Mouse (Mus musculus) lung, adult 2 months (tissue): ENCODE measurements around the gene L1td1. TPM values are rescaled to one million over a fixed set of nuclear protein-coding genes. Genes with fewer than 3 reads are reported as not detected.

Experiments used
- DNase-seq: peaks from one replicate; pipeline ENCODE4 v3.0.0; 2022
- H3K4me1 ChIP-seq: fragments of 200-500 bp; 2 replicates; pipeline ENCODE4 v1.6.1; 2011; ENCODE audit warnings: low read length; ENCODE audit not compliant: control insufficient read depth, insufficient read depth
- H3K4me3 ChIP-seq: fragments of 200-500 bp; replicated peaks from 2 replicates; pipeline ENCODE3; 2011; ENCODE audit warnings: low read depth, mild to moderate bottlenecking, control low read depth, low read length; ENCODE audit errors: extremely low read depth
- CTCF ChIP-seq: fragments of 200-500 bp; IDR thresholded peaks from 2 replicates; pipeline ENCODE4 v1.5.1; 2011; ENCODE audit warnings: mild to moderate bottlenecking, low read length, control low read depth; ENCODE audit not compliant: insufficient read depth
- POLR2A ChIP-seq: fragments of 200-500 bp; IDR thresholded peaks from 2 replicates; pipeline ENCODE4 v1.6.1; 2011; ENCODE audit warnings: low read depth, mild to moderate bottlenecking, control low read depth, low read length, borderline replicate concordance; ENCODE audit errors: extremely low read depth
- WGBS: fragments of 180-500 bp; shearing (Covaris S2); methylation state at CpG from one replicate; pipeline ENCODE4 v1.1.7; 2018; 5-methylcytosine and 5-hydroxymethylcytosine counted together
- polyA plus RNA-seq: library from polyadenylated mRNA; depleted of rRNA; stranded (reverse); fragments of >200 nt; gene quantifications from 2 replicates; pipeline ENCODE4 v1.2.3, GENCODE M21; 2012

The L1td1 gene
- polyA plus RNA-seq, 1 experiment = 0.13 TPM

GRCm38 (mm10) chr4:98728716-98729115, 2.2 kb downstream of the L1td1 start:
- no peaks in the 10 kb centered on the region; the same call in 1 of the 2 replicates for H3K4me1 ChIP-seq
- DNase-seq = no peak
- no peak overlapping the region for H3K4me3 ChIP-seq
- WGBS = 56% methylated on average over 7 of the region's 7 CpGs
- no peak for TF ChIP-seq CTCF
- TF ChIP-seq POLR2A = no peak

- 89% methylated on average over 16 of the region's 16 CpGs for WGBS
- TF ChIP-seq CTCF (no peak), POLR2A (no peak)
- no peak for DNase-seq
- H3K4me3 ChIP-seq = no peak overlapping the region
- no peaks in the 10 kb centered on the region for H3K4me1 ChIP-seq
Observed at GRCm38 (mm10) chr4:98733660-98734059, 7.1 kb downstream of the L1td1 start.

GRCm38 (mm10) chr4:98739753-98740152, 13.2 kb downstream of the L1td1 start:
- Histone ChIP-seq H3K4me1 (no peaks in the 10 kb centered on the region; the same call in 1 of the 2 replicates), H3K4me3 (no peak overlapping the region)
- 19% methylated on average over 2 of the region's 2 CpGs for WGBS
- DNase-seq = no peak
- TF ChIP-seq CTCF = no peak
- no peak for TF ChIP-seq POLR2A

GRCm38 (mm10) chr4:98743209-98743905, 16.8 kb downstream of the L1td1 start:
- H3K4me1 ChIP-seq = no peaks in the 10 kb centered on the region; the same call in 1 of the 2 replicates
- 53% methylated on average over 3 of the region's 3 CpGs for WGBS
- DNase-seq = no peak
- H3K4me3 ChIP-seq = no peak overlapping the region
- TF ChIP-seq CTCF = no peak
- TF ChIP-seq POLR2A = no peak

GRCm38 (mm10) chr4:98743906-98744210, 17.3 kb downstream of the L1td1 start:
- DNase-seq = no peak
- no peak overlapping the region for H3K4me3 ChIP-seq
- 27% methylated on average over 7 of the region's 7 CpGs for WGBS
- H3K4me1 ChIP-seq = no peaks in the 10 kb centered on the region; the same call in 1 of the 2 replicates
- TF ChIP-seq POLR2A (no peak), CTCF (no peak)

GRCm38 (mm10) chr4:98754456-98754855, 27.9 kb downstream of the L1td1 start:
- 83% methylated on average over 4 of the region's 4 CpGs for WGBS
- no peak for DNase-seq
- TF ChIP-seq POLR2A (no peak), CTCF (no peak)
- no peaks in the 10 kb centered on the region for H3K4me1 ChIP-seq
- no peak overlapping the region for H3K4me3 ChIP-seq

GRCm38 (mm10) chr4:98756141-98756540, 29.6 kb downstream of the L1td1 start:
- Histone ChIP-seq H3K4me1 (no peaks in the 10 kb centered on the region), H3K4me3 (no peak overlapping the region)
- WGBS = 63% methylated on average over 11 of the region's 11 CpGs
- TF ChIP-seq POLR2A = no peak
- no peak for TF ChIP-seq CTCF
- DNase-seq = no peak

GRCm38 (mm10) chr4:98758012-98758821, 31.7 kb downstream of the L1td1 start:
- TF ChIP-seq CTCF = no peak
- TF ChIP-seq POLR2A = no peak
- DNase-seq = no peak
- H3K4me3 ChIP-seq = no peak overlapping the region
- no peaks in the 10 kb centered on the region for H3K4me1 ChIP-seq
- 48% methylated on average over 4 of the region's 4 CpGs for WGBS

GRCm38 (mm10) chr4:98758872-98759518, 32.5 kb downstream of the L1td1 start:
- H3K4me1 ChIP-seq = no peaks in the 10 kb centered on the region
- DNase-seq = no peak
- TF ChIP-seq CTCF (no peak), POLR2A (no peak)
- WGBS = 48% methylated on average over 3 of the region's 3 CpGs
- H3K4me3 ChIP-seq = no peak overlapping the region
